Mouse (Mus musculus) CD4-positive naive resting alpha-beta T cell, adult 76 days (primary cell): ENCODE data around the gene Vcam1. TPM values are rescaled to one million over a fixed set of nuclear protein-coding genes. Genes with fewer than 3 reads are reported as not detected.

ENCODE experiments used
- total RNA-seq: library from RNA; stranded (reverse); gene quantifications from one replicate; pipeline ENCODE4 v1.2.4, GENCODE M21; 2023

Vcam1 gene
- total RNA-seq = 14.8 TPM

GRCm38 (mm10) chr3:116129259-116129738, at the start of gene Vcam1:
Vcam1 (minus strand) TSS chr3:116129688.

Other genes starting within 250 kb of the Vcam1 start
- gene Dph5, start 241.9 kb downstream of the Vcam1 start, total RNA-seq = 69.8 TPM
- 36.5 TPM for gene Slc30a7, start 122.3 kb downstream of the Vcam1 start, total RNA-seq
- gene Extl2, start 122.2 kb downstream of the Vcam1 start, total RNA-seq = 5.1 TPM
- gene Gpr88, start 123.8 kb upstream of the Vcam1 start, total RNA-seq = not detected